Mouse (Mus musculus) liver, embryonic 13.5 days (tissue): ENCODE data around the gene Dscaml1. TPM values are rescaled to one million over a fixed set of nuclear protein-coding genes. Genes with fewer than 3 reads are reported as not detected.

Experiments used
- ATAC-seq: fragments of 200-750 bp; cut with Nextera tagmentation; 2 replicates; pipeline ENCODE4 v1.8.0; 2017; ENCODE audit warnings: low read depth, mild to moderate bottlenecking, moderate number of reproducible peaks, moderate library complexity
- DNase-seq: peaks from one replicate; pipeline ENCODE4 v3.0.0; 2022
- H3K27ac ChIP-seq: fragments of 300-500 bp; sonication (generic); 2 replicates; pipeline ENCODE4 v1.5.1; 2015; ENCODE audit warnings: moderate library complexity, mild to moderate bottlenecking, inconsistent platforms
- H3K27me3 ChIP-seq: fragments of 300-500 bp; sonication (generic); 2 replicates; pipeline ENCODE4 v1.6.1; 2015; ENCODE audit warnings: mild to moderate bottlenecking, inconsistent platforms
- H3K36me3 ChIP-seq: fragments of 300-500 bp; sonication (generic); 2 replicates; pipeline ENCODE4 v1.6.1; 2015; ENCODE audit warnings: mild to moderate bottlenecking, inconsistent platforms
- H3K4me1 ChIP-seq: fragments of 300-500 bp; sonication (generic); replicated peaks from 2 replicates; pipeline ENCODE4 v1.6.1; 2015; ENCODE audit warnings: inconsistent platforms
- H3K4me2 ChIP-seq: fragments of 300-500 bp; sonication (generic); 2 replicates; pipeline ENCODE4 v1.6.1; 2015; ENCODE audit warnings: inconsistent platforms, mild to moderate bottlenecking, moderate library complexity
- H3K4me3 ChIP-seq: fragments of 300-500 bp; sonication (generic); replicated peaks from 2 replicates; pipeline ENCODE4 v1.5.1; 2015; ENCODE audit warnings: mild to moderate bottlenecking, inconsistent platforms
- H3K9ac ChIP-seq: fragments of 300-500 bp; sonication (generic); 2 replicates; pipeline ENCODE4 v1.6.1; 2015; ENCODE audit warnings: mild to moderate bottlenecking, inconsistent platforms
- H3K9me3 ChIP-seq: fragments of 300-500 bp; sonication (generic); replicated peaks from 2 replicates; pipeline ENCODE4 v1.6.1; 2016; ENCODE audit warnings: inconsistent platforms
- WGBS: fragments of 180-500 bp; shearing (Covaris S2); methylation state at CpG from one replicate; pipeline ENCODE4 v1.1.7; 2015; ENCODE audit not compliant: insufficient replicate concordance; 5-methylcytosine and 5-hydroxymethylcytosine counted together
- polyA plus RNA-seq: library from polyadenylated mRNA; unstranded; fragments of >200 nt; fragmentation: Nextera tagmentation; extraction: Ambion mirVana; gene quantifications from 2 replicates; pipeline ENCODE4 v1.2.1, GENCODE M21; 2015

The Dscaml1 gene
- polyA plus RNA-seq, 1 experiment from 2014 or later = not detected

- WGBS = 79% methylated on average over 6 of the region's 6 CpGs
- H3K36me3 ChIP-seq = peaks cover 11% of the 10 kb centered on the region
- no peak overlapping the region for H3K27ac ChIP-seq
- H3K9ac ChIP-seq = no peak overlapping the region
- no peaks in the 10 kb centered on the region for H3K9me3 ChIP-seq
- peaks cover 24% of the 10 kb centered on the region for H3K4me1 ChIP-seq
- no peak overlapping the region for H3K4me3 ChIP-seq
- H3K27me3 ChIP-seq = no peaks in the 10 kb centered on the region
- H3K4me2 ChIP-seq = no peak overlapping the region
- DNase-seq = no peak
- ATAC-seq = no peak
Observed at GRCm38 (mm10) chr9:45793697-45794096, 367.3 kb downstream of the Dscaml1 start.

DNA sequence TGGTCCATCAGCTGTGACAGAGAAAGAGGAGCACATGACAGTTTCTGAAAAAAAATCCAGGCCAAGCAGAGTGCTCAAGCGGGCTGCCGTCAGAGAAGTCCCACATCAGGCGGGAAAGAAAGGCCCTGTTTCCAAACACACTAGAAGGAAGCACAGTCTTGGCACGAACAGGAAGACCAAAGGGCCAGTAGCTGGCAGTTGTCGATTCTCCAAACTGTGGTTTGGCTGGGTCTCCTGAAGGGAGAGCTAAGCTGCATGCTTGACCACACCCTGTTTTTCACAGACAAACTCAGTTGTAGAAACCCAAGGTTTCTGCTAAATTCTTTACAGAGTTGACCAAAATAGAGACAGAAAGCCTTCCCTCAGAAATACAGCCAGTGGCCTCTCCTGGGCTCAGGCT lies 369.3 kb downstream of the Dscaml1 start:
- no peak for ATAC-seq
- Histone ChIP-seq H3K9ac (no peak overlapping the region), H3K27me3 (no peaks in the 10 kb centered on the region), H3K36me3 (peaks cover 12% of the 10 kb centered on the region), H3K4me1 (peaks cover 23% of the 10 kb centered on the region), H3K9me3 (no peaks in the 10 kb centered on the region), H3K4me3 (no peak overlapping the region), H3K4me2 (no peak overlapping the region), H3K27ac (no peak overlapping the region)
- DNase-seq = no peak
- 66% methylated on average over 5 of the region's 5 CpGs for WGBS

GRCm38 (mm10) chr9:45797271-45797670 lies 370.8 kb downstream of the Dscaml1 start:
- DNase-seq = no peak
- H3K9ac ChIP-seq = no peak overlapping the region
- 64% methylated on average over 3 of the region's 3 CpGs for WGBS

GRCm38 (mm10) chr9:45798467-45799164 lies 372.2 kb downstream of the Dscaml1 start:
- Histone ChIP-seq H3K9ac (0 out of 2 replicates have a peak overlapping the region, but pooled peaks have one; percentile 17), H3K27ac (no peak overlapping the region), H3K4me1 (peaks cover 42% of the 10 kb centered on the region), H3K27me3 (no peaks in the 10 kb centered on the region), H3K4me2 (no peak overlapping the region), H3K4me3 (no peak overlapping the region), H3K9me3 (no peaks in the 10 kb centered on the region), H3K36me3 (peaks cover 14% of the 10 kb centered on the region)
- no peak for ATAC-seq
- WGBS = 33% methylated on average over 13 of the region's 13 CpGs
- no peak for DNase-seq

More at GRCm38 (mm10) chr9:45797271-45797670, 370.8 kb downstream of the Dscaml1 start:
- Histone ChIP-seq H3K27me3 (no peaks in the 10 kb centered on the region), H3K4me2 (no peak overlapping the region), H3K27ac (no peak overlapping the region), H3K4me3 (no peak overlapping the region), H3K9me3 (no peaks in the 10 kb centered on the region), H3K4me1 (peaks cover 30% of the 10 kb centered on the region), H3K36me3 (peaks cover 17% of the 10 kb centered on the region)
- ATAC-seq = no peak

GRCm38 (mm10) chr9:45799402-45799801 lies 373.0 kb downstream of the Dscaml1 start:
- WGBS = 73% methylated on average over 8 of the region's 8 CpGs
- ATAC-seq = no peak
- Histone ChIP-seq H3K36me3 (peaks cover 11% of the 10 kb centered on the region), H3K9me3 (peaks cover 2% of the 10 kb centered on the region; the same call in 1 of the 2 replicates), H3K4me3 (no peak overlapping the region), H3K9ac (no peak overlapping the region), H3K4me1 (peaks cover 50% of the 10 kb centered on the region), H3K27ac (no peak overlapping the region), H3K27me3 (no peaks in the 10 kb centered on the region), H3K4me2 (no peak overlapping the region)
- no peak for DNase-seq

Other genes starting within 250 kb of the Dscaml1 start
- gene BC049352, start 244.6 kb upstream of the Dscaml1 start, polyA plus RNA-seq = 0.08 and 0.09 TPM in 2 replicates
- 0.06 and 0.10 TPM in 2 replicates for gene Tmprss4, start 222.5 kb upstream of the Dscaml1 start, polyA plus RNA-seq
- gene Il10ra, start 157.5 kb upstream of the Dscaml1 start, polyA plus RNA-seq = 1.6 and 1.7 TPM in 2 replicates
- gene Tmprss13, start 107.5 kb upstream of the Dscaml1 start, polyA plus RNA-seq = not detected in 2 replicates
- 2.6 and 2.7 TPM in 2 replicates for gene Fxyd6, start 56.4 kb upstream of the Dscaml1 start, polyA plus RNA-seq
- gene Fxyd2, start 27.0 kb upstream of the Dscaml1 start, polyA plus RNA-seq = 0.61 and 0.65 TPM in 2 replicates